Mouse (Mus musculus): ENCODE results near the gene Bdkrb2.

DNA sequence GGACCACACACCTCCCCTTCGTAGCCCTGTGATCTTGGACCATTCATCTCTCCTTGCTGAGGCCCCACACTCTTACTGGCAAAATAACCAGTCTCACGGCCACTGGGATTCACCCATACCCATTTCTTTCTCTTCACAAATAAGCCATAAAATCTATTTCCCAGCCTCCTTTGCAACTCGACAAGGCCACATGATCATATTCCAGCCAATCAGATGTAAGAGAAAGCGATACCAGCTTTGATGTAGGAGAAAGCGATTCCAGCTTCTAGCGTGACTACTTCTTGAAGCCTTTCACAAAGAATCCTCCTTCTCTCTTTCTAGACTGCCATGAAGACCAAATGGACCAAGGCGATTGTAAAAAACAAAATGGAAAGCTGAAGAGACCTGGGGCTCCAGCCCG lies 19.9 kb upstream of the Bdkrb2 start:
- TF ChIP-seq CTCF (IDR thresholded peaks at IDR 0.05; ENCODE audit: borderline replicate concordance, insufficient read depth, low read length) (no peak), POLR2A (IDR thresholded peaks at IDR 0.05; ENCODE audit: low read depth, low read length) (no peak)

Measured in embryonic fibroblast, embryonic 13.5 days (primary cell).